ENCODE assay signal across 11 mouse cellular contexts in the genomic region with DNA sequence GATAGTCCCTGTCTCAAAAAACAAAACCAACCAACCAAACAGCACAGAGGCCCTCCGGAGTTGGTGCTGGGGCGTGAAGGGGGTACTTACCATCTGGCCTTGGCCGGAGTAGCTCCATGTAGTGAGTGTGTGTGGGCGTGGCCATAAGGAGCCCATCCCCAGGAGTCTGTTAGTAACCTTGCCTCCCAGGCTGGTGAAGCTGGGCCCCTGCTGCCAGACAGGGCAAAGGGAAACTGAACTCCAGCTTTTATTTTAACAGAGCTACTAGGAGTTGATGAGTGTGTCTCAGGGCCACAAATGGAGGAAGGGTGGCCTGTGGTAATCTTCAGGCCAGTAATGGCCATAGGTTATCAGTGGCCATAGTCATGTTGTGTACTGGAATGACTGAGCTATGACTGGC. TPM values are rescaled to one million over a fixed set of nuclear protein-coding genes. Genes with fewer than 3 reads are reported as not detected.
DNase-seq lines count a peak whose midpoint lies in the region; ATAC-seq and TF ChIP-seq lines count a peak whose summit lies in the region.
"Had no signal": no experiment of that assay in that cellular context is flagged by ENCODE, and none has a peak within 500 bp of the region (broad histone marks: within the 10 kb centered on the region; RNA-seq: fewer than 3 reads in every experiment).

No protein-coding gene starts in this region.

- H3K27ac ChIP-seq in kidney, embryonic 14.5 days (ENCODE audit: low read depth, low read length) = peak overlapping the region; percentile 39; the same call in 1 of the 2 replicates
- H3K27ac ChIP-seq in cortical plate, adult 2 months (ENCODE audit: insufficient read depth, low read length) = peak overlapping the region; percentile 73; the same call in 1 of the 2 replicates
- peak overlapping the region; percentile 79 for H3K27ac ChIP-seq in heart, embryonic 15.5 days
- 0 out of 2 replicates have a peak overlapping the region, but pooled peaks have one; percentile 5 for H3K27ac ChIP-seq in liver, embryonic 15.5 days (replicated peaks)

- no peaks in the 10 kb centered on the region for H3K27me3 ChIP-seq in kidney, embryonic 14.5 days (ENCODE audit: control insufficient read depth, insufficient read depth, low read length)
- no peaks in the 10 kb centered on the region for H3K27me3 ChIP-seq in heart, embryonic 15.5 days
- no peaks in the 10 kb centered on the region for H3K27me3 ChIP-seq in liver, embryonic 15.5 days

- H3K4me2 ChIP-seq in kidney, embryonic 14.5 days (replicated peaks; ENCODE audit: low read depth, low read length) = no peak overlapping the region
- H3K4me2 ChIP-seq in heart, embryonic 15.5 days = 0 out of 2 replicates have a peak overlapping the region, but pooled peaks have one; percentile 10
- no peak overlapping the region for H3K4me2 ChIP-seq in liver, embryonic 15.5 days

- TF ChIP-seq CTCF in cortical plate, adult 2 months (IDR thresholded peaks at IDR 0.05; ENCODE audit: extremely low read depth, insufficient read depth, low read length) = no peak

- no peaks in the 10 kb centered on the region for H3K9me3 ChIP-seq in kidney, embryonic 14.5 days (ENCODE audit: control insufficient read depth, low read length)
- no peaks in the 10 kb centered on the region for H3K9me3 ChIP-seq in heart, embryonic 15.5 days (replicated peaks)
- H3K9me3 ChIP-seq in liver, embryonic 15.5 days (replicated peaks) = no peaks in the 10 kb centered on the region

- peaks cover 5% of the 10 kb centered on the region; the same call in 1 of the 2 replicates for H3K36me3 ChIP-seq in kidney, embryonic 14.5 days (ENCODE audit: control insufficient read depth, insufficient read depth, low read length)
- no peaks in the 10 kb centered on the region for H3K36me3 ChIP-seq in heart, embryonic 15.5 days
- no peaks in the 10 kb centered on the region for H3K36me3 ChIP-seq in liver, embryonic 15.5 days (replicated peaks)

- H3K4me3 ChIP-seq in kidney, embryonic 14.5 days (ENCODE audit: low read length) = no peak overlapping the region
- no peak overlapping the region for H3K4me3 ChIP-seq in cortical plate, adult 2 months (ENCODE audit: insufficient read depth, low read length)
- no peak overlapping the region for H3K4me3 ChIP-seq in heart, embryonic 15.5 days
- no peak overlapping the region for H3K4me3 ChIP-seq in liver, embryonic 15.5 days (replicated peaks)
- H3K4me3 ChIP-seq: erythroblast, embryonic 14.5 days had no signal

- no peak for DNase-seq in kidney, adult 8-10 months
- DNase-seq in MN1 (ENCODE audit: low spot score) = no peak
- DNase-seq in urinary bladder, postnatal 14 days (ENCODE audit: low spot score) = no peak
- no peak for DNase-seq in layer of hippocampus, postnatal 36 days
- DNase-seq: retina, postnatal 1 day had no signal

- whole genome bisulfite sequencing in kidney, embryonic 14.5 days = 19% methylated on average over 4 of the region's 4 CpGs
- 44% methylated on average over 4 of the region's 4 CpGs for WGBS in heart, embryonic 15.5 days
- 35% methylated on average over 4 of the region's 4 CpGs for WGBS in liver, embryonic 15.5 days (ENCODE audit: insufficient replicate concordance)

- TF ChIP-seq POLR2A in cortical plate, adult 2 months (IDR thresholded peaks at IDR 0.05; ENCODE audit: extremely low read depth, insufficient read depth, low read length) = no peak

- peaks cover 26% of the 10 kb centered on the region for H3K4me1 ChIP-seq in kidney, embryonic 14.5 days (ENCODE audit: control insufficient read depth, insufficient read depth, low read length)
- no peaks in the 10 kb centered on the region for H3K4me1 ChIP-seq in cortical plate, adult 2 months (ENCODE audit: control insufficient read depth, insufficient read depth, low read length)
- peaks cover 52% of the 10 kb centered on the region for H3K4me1 ChIP-seq in heart, embryonic 15.5 days (replicated peaks)
- peaks cover 11% of the 10 kb centered on the region; the same call in 1 of the 2 replicates for H3K4me1 ChIP-seq in liver, embryonic 15.5 days (replicated peaks)

- ATAC-seq in kidney, embryonic 14.5 days (ENCODE audit: low FRiP score, low TSS enrichment) = 0 out of 2 replicates have a peak, but pooled peaks have one; percentile 68
- ATAC-seq in heart, embryonic 15.5 days (replicated peaks; ENCODE audit: insufficient number of reproducible peaks, insufficient read depth, low FRiP score, low read depth) = no peak; the same call in 1 of the 2 replicates
- 0 out of 2 replicates have a peak, but pooled peaks have one; percentile 2 for ATAC-seq in liver, embryonic 15.5 days (ENCODE audit: insufficient read depth)
- ATAC-seq: inflammation-experienced regulatory T-cells, adult 6 months had no signal

- H3K9ac ChIP-seq in kidney, embryonic 14.5 days (ENCODE audit: low read depth, low read length) = no peak overlapping the region
- H3K9ac ChIP-seq in heart, embryonic 15.5 days = no peak overlapping the region
- H3K9ac ChIP-seq in liver, embryonic 15.5 days = no peak overlapping the region

RNA-seq across cellular contexts. Expression of a gene that starts 6.3 kb away (rescaled TPM):
- not detected in 2 replicates for polyA plus RNA-seq in kidney, embryonic 14.5 days (2014; fragmentation: Nextera tagmentation; extraction: Ambion mirVana)
- polyA plus RNA-seq in cortical plate, adult 2 months (2012; rRNA removed) = 3.5 and 4.2 TPM in 2 replicates
- polyA plus RNA-seq in heart, embryonic 15.5 days (2015; fragmentation: Nextera tagmentation; extraction: Ambion mirVana) = 0.16 TPM in 1 of 2 replicates, not detected in the other
- polyA plus RNA-seq in liver, embryonic 15.5 days (2015; fragmentation: Nextera tagmentation; extraction: Ambion mirVana) = not detected in 2 replicates
- total RNA-seq in layer of hippocampus, postnatal 36 days (2021) = 1 to 10 TPM; 1.2 to 1.3 TPM
- polyA plus RNA-seq: erythroblast, embryonic 14.5 days had no signal

RNA-seq across cellular contexts. Expression of a gene that starts 13.6 kb away (rescaled TPM):
- 19.8 and 25.4 TPM in 2 replicates for polyA plus RNA-seq in kidney, embryonic 14.5 days (2014; fragmentation: Nextera tagmentation; extraction: Ambion mirVana)
- polyA plus RNA-seq in cortical plate, adult 2 months (2012; rRNA removed) = 29.7 and 31.5 TPM in 2 replicates
- polyA plus RNA-seq in heart, embryonic 15.5 days (2015; fragmentation: Nextera tagmentation; extraction: Ambion mirVana) = 25.7 and 33.4 TPM in 2 replicates
- 7.0 and 8.3 TPM in 2 replicates for polyA plus RNA-seq in liver, embryonic 15.5 days (2015; fragmentation: Nextera tagmentation; extraction: Ambion mirVana)
- 10 to 100 TPM; 18.7 to 19.1 TPM for total RNA-seq in layer of hippocampus, postnatal 36 days (2021)

RNA-seq across cellular contexts. Expression of a gene that starts 21.6 kb away (rescaled TPM):
- polyA plus RNA-seq in kidney, embryonic 14.5 days (2014; fragmentation: Nextera tagmentation; extraction: Ambion mirVana) = 105 and 106 TPM in 2 replicates
- 260 and 329 TPM in 2 replicates for polyA plus RNA-seq in cortical plate, adult 2 months (2012; rRNA removed)
- 45.5 and 66.6 TPM in 2 replicates for polyA plus RNA-seq in heart, embryonic 15.5 days (2015; fragmentation: Nextera tagmentation; extraction: Ambion mirVana)
- 48.3 and 49.6 TPM in 2 replicates for polyA plus RNA-seq in liver, embryonic 15.5 days (2015; fragmentation: Nextera tagmentation; extraction: Ambion mirVana)
- total RNA-seq in layer of hippocampus, postnatal 36 days (2021) = 100 to 1,000 TPM; 110 to 117 TPM

RNA-seq across cellular contexts. Expression of a gene that starts 22.6 kb away (rescaled TPM):
- polyA plus RNA-seq in kidney, embryonic 14.5 days (2014; fragmentation: Nextera tagmentation; extraction: Ambion mirVana) = 75.6 and 76.8 TPM in 2 replicates
- polyA plus RNA-seq in cortical plate, adult 2 months (2012; rRNA removed) = 54.9 and 58.9 TPM in 2 replicates
- polyA plus RNA-seq in heart, embryonic 15.5 days (2015; fragmentation: Nextera tagmentation; extraction: Ambion mirVana) = 31.2 and 41.1 TPM in 2 replicates
- 24.7 and 27.7 TPM in 2 replicates for polyA plus RNA-seq in liver, embryonic 15.5 days (2015; fragmentation: Nextera tagmentation; extraction: Ambion mirVana)
- 10 to 100 TPM; 30.0 to 31.6 TPM for total RNA-seq in layer of hippocampus, postnatal 36 days (2021)

RNA-seq across cellular contexts. Expression of a gene that starts 30.5 kb away (rescaled TPM):
- polyA plus RNA-seq in kidney, embryonic 14.5 days (2014; fragmentation: Nextera tagmentation; extraction: Ambion mirVana) = 27.1 and 33.2 TPM in 2 replicates
- 16.4 and 17.7 TPM in 2 replicates for polyA plus RNA-seq in cortical plate, adult 2 months (2012; rRNA removed)
- 13.8 and 19.7 TPM in 2 replicates for polyA plus RNA-seq in heart, embryonic 15.5 days (2015; fragmentation: Nextera tagmentation; extraction: Ambion mirVana)
- 41.2 and 51.2 TPM in 2 replicates for polyA plus RNA-seq in liver, embryonic 15.5 days (2015; fragmentation: Nextera tagmentation; extraction: Ambion mirVana)
- 10 to 100 TPM in 1 of 2 experiments, 1 to 10 TPM in 1; 9.3 to 11.0 TPM for total RNA-seq in layer of hippocampus, postnatal 36 days (2021)

Comparison
In these comparisons a context has a peak if more than half of its experiments do, and no peak if none do; other contexts are left out.
1. H3K27ac ChIP-seq: peak in every context shown above with its lines; median percentile 79 in heart, embryonic 15.5 days; 73 in cortical plate, adult 2 months; 39 in kidney, embryonic 14.5 days; 5 in liver, embryonic 15.5 days.